Mouse (Mus musculus) heart, embryonic 13.5 days (tissue): ENCODE measurements around the gene Zfp365. TPM values are rescaled to one million over a fixed set of nuclear protein-coding genes. Genes with fewer than 3 reads are reported as not detected.

Experiments used
- ATAC-seq: fragments of 200-750 bp; cut with Nextera tagmentation; 2 replicates; pipeline ENCODE4 v1.8.0; 2017; ENCODE audit warnings: moderate TSS enrichment; ENCODE audit not compliant: insufficient number of reproducible peaks, low FRiP score, low TSS enrichment; ENCODE audit errors: extremely low read depth
- H3K27ac ChIP-seq: fragments of 300-500 bp; sonication (generic); replicated peaks from 2 replicates; pipeline ENCODE4 v1.5.1; 2015; ENCODE audit warnings: moderate library complexity, mild to moderate bottlenecking, inconsistent platforms
- H3K27me3 ChIP-seq: fragments of 300-500 bp; sonication (generic); replicated peaks from 2 replicates; pipeline ENCODE4 v1.6.1; 2015; ENCODE audit warnings: mild to moderate bottlenecking, inconsistent platforms
- H3K36me3 ChIP-seq: fragments of 300-500 bp; sonication (generic); 2 replicates; pipeline ENCODE4 v1.6.1; 2015; ENCODE audit warnings: mild to moderate bottlenecking, inconsistent platforms
- H3K4me1 ChIP-seq: fragments of 300-500 bp; sonication (generic); 2 replicates; pipeline ENCODE4 v1.6.1; 2015; ENCODE audit warnings: inconsistent platforms
- H3K4me2 ChIP-seq: fragments of 300-500 bp; sonication (generic); 2 replicates; pipeline ENCODE4 v1.6.1; 2015; ENCODE audit warnings: inconsistent platforms, mild to moderate bottlenecking, moderate library complexity
- H3K4me3 ChIP-seq: fragments of 300-500 bp; sonication (generic); 2 replicates; pipeline ENCODE4 v1.5.1; 2015; ENCODE audit warnings: moderate library complexity, mild to moderate bottlenecking, inconsistent platforms
- H3K9ac ChIP-seq: fragments of 300-500 bp; sonication (generic); 2 replicates; pipeline ENCODE4 v1.6.1; 2015; ENCODE audit warnings: inconsistent platforms, mild to moderate bottlenecking, moderate library complexity
- H3K9me3 ChIP-seq: fragments of 300-500 bp; sonication (generic); 2 replicates; pipeline ENCODE4 v1.6.1; 2016; ENCODE audit warnings: inconsistent platforms
- WGBS: fragments of 180-500 bp; shearing (Covaris S2); methylation state at CpG from one replicate; pipeline ENCODE4 v1.1.7; 2015; ENCODE audit warnings: mixed read lengths; 5-methylcytosine and 5-hydroxymethylcytosine counted together
- polyA plus RNA-seq: library from polyadenylated mRNA; unstranded; fragments of >200 nt; fragmentation: Nextera tagmentation; extraction: Ambion mirVana; gene quantifications from 2 replicates; pipeline ENCODE4 v1.2.1, GENCODE M21; 2015

Gene Zfp365
- polyA plus RNA-seq = 0.45 and 0.90 TPM in 2 replicates

DNA sequence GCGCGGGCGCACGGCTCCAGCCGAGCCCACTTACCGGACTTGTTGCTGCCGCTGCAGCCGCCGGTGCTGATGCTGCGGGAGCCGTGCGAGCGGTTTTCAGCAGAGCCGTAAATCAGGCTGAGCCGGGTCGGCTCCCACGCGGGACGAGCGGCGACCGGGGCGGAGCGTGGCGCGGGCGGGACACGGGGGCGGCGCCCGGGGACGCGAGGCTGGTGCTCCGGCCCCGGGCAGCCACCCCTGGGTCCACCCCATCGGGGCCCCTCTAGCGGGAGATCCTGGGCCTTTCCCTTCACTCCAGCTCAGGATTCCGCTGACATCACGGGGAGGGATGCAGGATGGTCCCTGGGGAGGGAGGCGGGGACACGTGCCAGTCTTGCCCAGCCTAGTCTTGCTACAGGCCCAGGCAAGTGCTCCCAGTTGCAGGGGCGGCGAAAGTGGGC lies at the start of gene Zfp365:
TSS of gene Zfp365 (minus strand) at position 326 of the 440 bp plus-strand sequence.
- H3K4me2 ChIP-seq = peak within 1 kb of the TSS; percentile 98
- H3K27ac ChIP-seq = no peak within 1 kb of the TSS
- H3K27me3 ChIP-seq = peaks cover 24% of the 10 kb centered on the region
- H3K36me3 ChIP-seq = no peaks in the 10 kb centered on the region
- H3K9me3 ChIP-seq = no peaks in the 10 kb centered on the region; the same call in 1 of the 2 replicates
- 1% methylated on average over 43 of the region's 43 CpGs for WGBS
- H3K4me3 ChIP-seq = peak within 1 kb of the TSS; percentile 71
- peak; percentile 42 for ATAC-seq
- peak within 1 kb of the TSS; percentile 81 for H3K9ac ChIP-seq
- peaks cover 9% of the 10 kb centered on the region for H3K4me1 ChIP-seq

DNA sequence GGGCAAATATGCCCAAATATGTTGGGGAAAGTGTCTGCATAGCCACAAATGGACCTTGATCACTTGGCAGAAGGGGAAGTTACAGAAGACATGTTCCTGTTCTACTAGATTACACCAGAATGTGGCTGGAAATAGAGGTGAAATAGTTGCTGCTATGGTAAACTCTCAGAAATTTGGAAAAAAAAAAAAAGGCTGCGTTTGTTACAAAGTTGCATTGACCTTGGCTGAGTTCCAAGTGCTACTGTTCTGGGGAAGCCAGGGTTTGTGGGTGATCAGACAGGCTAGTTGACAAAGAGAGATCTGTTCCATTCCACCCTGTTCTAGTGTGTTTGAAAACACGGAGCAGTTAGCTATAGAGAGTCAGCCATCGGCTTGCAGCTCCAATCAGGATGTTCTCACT lies 47.5 kb upstream of the Zfp365 start:
- Histone ChIP-seq H3K9me3 (no peaks in the 10 kb centered on the region), H3K36me3 (no peaks in the 10 kb centered on the region), H3K27me3 (no peaks in the 10 kb centered on the region), H3K4me3 (no peak overlapping the region), H3K27ac (no peak overlapping the region), H3K4me1 (no peaks in the 10 kb centered on the region), H3K4me2 (no peak overlapping the region), H3K9ac (no peak overlapping the region)
- ATAC-seq = no peak
- 55% methylated on average over 3 of the region's 3 CpGs for WGBS

DNA sequence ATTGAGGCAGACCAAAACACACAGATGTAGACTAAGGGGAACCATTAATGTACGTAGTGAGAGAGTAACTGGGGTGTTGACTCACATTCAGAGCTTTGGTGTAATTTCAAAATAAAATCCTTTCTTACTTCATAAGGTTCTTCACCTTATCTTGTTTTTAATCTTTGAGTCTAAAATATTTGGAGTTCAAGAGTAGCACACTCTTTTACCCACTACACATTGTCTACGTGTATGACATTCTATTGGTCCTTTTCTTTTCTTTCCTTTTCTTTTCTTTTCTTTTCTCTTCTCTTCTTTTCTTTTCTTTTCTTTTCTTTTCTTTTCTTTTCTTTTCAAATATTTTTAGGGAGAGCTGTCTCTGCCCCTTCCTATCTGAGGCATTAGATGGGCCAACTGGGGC lies 43.5 kb upstream of the Zfp365 start:
- no peaks in the 10 kb centered on the region for H3K4me1 ChIP-seq
- WGBS = 87% methylated on average over 2 of the region's 2 CpGs

DNA sequence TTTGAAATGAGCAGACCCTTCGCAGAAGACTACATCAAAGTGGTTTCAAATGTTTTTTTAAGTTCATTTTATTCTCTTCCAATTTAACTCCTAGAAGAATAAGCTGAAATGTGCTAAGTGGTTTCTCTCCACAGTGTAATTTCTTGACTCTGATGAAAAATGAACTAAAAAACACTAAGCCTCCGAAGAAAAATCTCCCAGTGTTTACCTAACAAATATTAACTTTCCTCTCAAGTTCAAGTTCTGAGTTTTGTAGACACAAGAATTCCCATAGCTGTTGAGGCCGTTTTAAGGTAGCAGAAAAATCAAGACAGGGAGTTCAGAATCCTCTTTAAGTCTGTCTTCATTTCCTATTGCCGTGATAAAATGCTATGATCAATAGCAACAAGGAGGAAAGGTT lies 39.2 kb upstream of the Zfp365 start:
- Histone ChIP-seq H3K4me1 (no peaks in the 10 kb centered on the region), H3K27ac (no peak overlapping the region), H3K4me2 (no peak overlapping the region), H3K9me3 (no peaks in the 10 kb centered on the region), H3K27me3 (no peaks in the 10 kb centered on the region), H3K9ac (no peak overlapping the region), H3K4me3 (no peak overlapping the region), H3K36me3 (no peaks in the 10 kb centered on the region)
- 75% methylated on average over 4 of the region's 4 CpGs for WGBS
- no peak for ATAC-seq

More for the DNA sequence above, 43.5 kb upstream of the Zfp365 start:
- Histone ChIP-seq H3K9ac (no peak overlapping the region), H3K4me3 (no peak overlapping the region), H3K4me2 (no peak overlapping the region), H3K27ac (no peak overlapping the region), H3K36me3 (no peaks in the 10 kb centered on the region), H3K27me3 (no peaks in the 10 kb centered on the region), H3K9me3 (no peaks in the 10 kb centered on the region)
- ATAC-seq = no peak

DNA sequence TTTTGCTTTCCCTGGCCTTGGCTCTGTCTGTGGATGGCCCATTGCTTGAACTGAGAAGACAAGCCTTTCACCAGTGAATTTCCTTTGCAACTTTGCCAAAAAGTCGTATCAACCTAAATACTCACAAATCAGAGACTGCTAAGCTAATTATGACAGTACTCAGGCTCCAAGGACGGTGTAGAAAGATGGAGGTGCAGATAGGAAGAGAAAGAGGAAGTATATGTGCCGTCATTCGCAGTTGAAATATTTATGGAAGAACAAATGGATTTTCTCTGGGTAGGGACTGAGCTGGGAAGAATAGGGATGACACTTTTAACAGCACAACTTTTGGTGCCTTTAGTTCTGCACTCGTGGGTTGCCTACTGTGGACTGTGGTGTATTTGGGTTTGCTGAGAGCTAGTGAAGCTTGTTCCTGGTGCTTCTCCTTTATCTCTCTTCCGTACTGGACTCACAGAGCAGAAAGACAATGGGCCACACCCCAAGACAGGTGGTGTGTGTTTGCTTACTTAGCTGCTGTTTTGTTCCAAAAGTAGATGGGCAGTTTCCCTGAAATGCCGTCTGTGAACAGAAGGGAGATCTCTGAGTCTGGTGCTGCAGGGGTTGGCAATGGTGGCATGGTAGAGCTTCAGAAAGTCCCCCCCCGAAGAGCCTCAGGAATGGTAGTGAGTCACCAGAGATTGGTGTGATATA lies 37.7 kb upstream of the Zfp365 start:
- H3K27me3 ChIP-seq = no peaks in the 10 kb centered on the region
- H3K4me2 ChIP-seq = no peak overlapping the region
- H3K27ac ChIP-seq = no peak overlapping the region
- H3K4me1 ChIP-seq = no peaks in the 10 kb centered on the region
- ATAC-seq = no peak
- H3K9me3 ChIP-seq = peaks cover 7% of the 10 kb centered on the region; the same call in 1 of the 2 replicates
- no peak overlapping the region for H3K9ac ChIP-seq
- H3K4me3 ChIP-seq = no peak overlapping the region
- H3K36me3 ChIP-seq = no peaks in the 10 kb centered on the region
- WGBS = 54% methylated on average over 8 of the region's 8 CpGs

DNA sequence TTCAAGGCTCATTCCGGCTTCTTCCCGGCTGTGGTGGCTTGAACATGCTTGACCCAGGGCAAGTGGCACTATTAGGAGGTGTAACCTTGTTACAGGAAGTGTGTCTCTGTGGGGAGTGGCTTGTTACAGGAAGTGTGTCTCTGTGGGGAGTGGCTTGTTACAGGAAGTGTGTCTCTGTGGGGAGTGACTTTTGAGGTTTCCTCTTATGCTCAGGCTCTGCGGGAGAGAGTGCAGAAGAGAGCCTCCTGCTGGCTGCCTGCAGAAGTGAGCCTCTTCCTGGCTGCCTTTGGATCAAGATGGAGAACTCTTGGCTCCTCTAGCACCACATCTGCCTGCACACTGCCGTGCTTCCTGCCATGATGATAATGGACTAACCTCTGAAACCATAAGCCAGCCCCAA lies 31.1 kb upstream of the Zfp365 start:
- peaks cover 7% of the 10 kb centered on the region for H3K9me3 ChIP-seq
- H3K36me3 ChIP-seq = no peaks in the 10 kb centered on the region
- H3K4me3 ChIP-seq = no peak overlapping the region
- 80% methylated on average over 4 of the region's 4 CpGs for WGBS
- H3K27ac ChIP-seq = no peak overlapping the region
- no peak for ATAC-seq
- no peak overlapping the region for H3K4me2 ChIP-seq
- no peaks in the 10 kb centered on the region for H3K4me1 ChIP-seq
- H3K9ac ChIP-seq = no peak overlapping the region
- H3K27me3 ChIP-seq = no peaks in the 10 kb centered on the region

DNA sequence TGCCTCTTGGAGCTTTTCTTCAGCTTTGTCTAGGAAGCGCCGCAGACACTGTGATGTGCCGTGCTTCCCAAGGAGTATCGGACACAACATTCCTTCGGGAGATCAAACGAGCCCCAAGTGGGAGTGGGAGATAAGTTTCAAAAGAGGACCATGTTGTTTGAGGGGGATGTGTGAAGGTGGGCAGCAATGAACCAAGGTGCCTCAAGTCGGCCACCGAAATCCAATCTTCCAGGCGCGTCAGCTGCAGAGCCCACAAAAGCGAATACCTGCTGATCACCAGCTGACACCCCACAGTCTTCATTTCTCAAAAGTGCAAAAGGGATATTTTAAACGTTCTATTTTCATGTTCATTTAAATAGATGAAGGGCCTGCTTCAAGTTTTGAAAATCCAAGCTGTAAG lies 27.1 kb upstream of the Zfp365 start:
- Histone ChIP-seq H3K27ac (no peak overlapping the region), H3K27me3 (no peaks in the 10 kb centered on the region), H3K36me3 (no peaks in the 10 kb centered on the region), H3K4me1 (no peaks in the 10 kb centered on the region), H3K4me3 (no peak overlapping the region; the same call in 1 of the 2 replicates), H3K4me2 (peak overlapping the region; percentile 35), H3K9ac (0 out of 2 replicates have a peak overlapping the region, but pooled peaks have one; percentile 30), H3K9me3 (no peaks in the 10 kb centered on the region; the same call in 1 of the 2 replicates)
- WGBS = 52% methylated on average over 12 of the region's 12 CpGs
- no peak for ATAC-seq

DNA sequence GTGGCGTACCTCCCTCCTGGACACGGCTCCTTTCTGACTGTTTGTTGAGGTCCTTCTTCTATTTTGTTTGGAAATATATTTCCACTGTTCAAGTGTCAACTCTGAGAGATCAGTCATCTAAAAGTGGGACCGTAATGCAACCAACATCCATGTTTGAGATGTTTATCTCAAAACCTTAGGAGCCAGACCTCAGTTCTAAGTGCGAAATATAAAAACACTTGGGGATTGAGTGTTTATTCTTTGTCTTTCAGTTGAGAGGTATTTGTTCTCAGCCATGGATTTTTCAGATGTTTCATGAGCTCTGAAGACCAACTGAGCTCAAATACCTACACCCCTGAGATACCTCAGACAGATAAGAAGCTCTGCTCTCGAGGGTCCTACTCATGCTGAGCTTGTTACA lies 25.3 kb upstream of the Zfp365 start:
- ATAC-seq = no peak
- Histone ChIP-seq H3K4me1 (no peaks in the 10 kb centered on the region), H3K27me3 (no peaks in the 10 kb centered on the region), H3K4me3 (no peak overlapping the region), H3K4me2 (no peak overlapping the region), H3K36me3 (no peaks in the 10 kb centered on the region), H3K27ac (no peak overlapping the region), H3K9ac (no peak overlapping the region), H3K9me3 (no peaks in the 10 kb centered on the region)
- 74% methylated on average over 5 of the region's 5 CpGs for WGBS

DNA sequence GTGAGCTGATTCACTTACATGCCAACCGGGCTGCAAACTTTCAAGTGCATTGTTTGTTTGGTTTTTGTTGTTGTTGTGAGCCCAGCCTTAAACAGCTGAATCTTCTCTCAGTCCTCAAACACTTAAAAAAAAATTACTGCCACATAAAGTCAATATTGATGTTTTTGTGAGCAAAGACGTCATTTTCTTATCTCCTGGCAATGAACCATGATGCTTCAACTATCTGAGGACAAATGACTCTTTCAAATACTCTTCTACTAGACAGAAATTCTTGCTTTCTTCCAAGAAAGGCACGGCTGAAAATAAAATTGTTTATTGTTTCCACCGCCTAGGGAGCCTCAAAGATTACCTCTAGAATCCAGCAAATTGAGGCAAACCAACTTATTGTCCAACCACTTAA lies 24.5 kb upstream of the Zfp365 start:
- no peak overlapping the region for H3K27ac ChIP-seq
- H3K4me3 ChIP-seq = no peak overlapping the region
- no peaks in the 10 kb centered on the region for H3K27me3 ChIP-seq
- no peak for ATAC-seq
- no peak overlapping the region for H3K4me2 ChIP-seq
- H3K36me3 ChIP-seq = no peaks in the 10 kb centered on the region
- 58% methylated on average over 4 of the region's 4 CpGs for WGBS
- no peak overlapping the region for H3K9ac ChIP-seq
- H3K9me3 ChIP-seq = no peaks in the 10 kb centered on the region
- H3K4me1 ChIP-seq = no peaks in the 10 kb centered on the region

DNA sequence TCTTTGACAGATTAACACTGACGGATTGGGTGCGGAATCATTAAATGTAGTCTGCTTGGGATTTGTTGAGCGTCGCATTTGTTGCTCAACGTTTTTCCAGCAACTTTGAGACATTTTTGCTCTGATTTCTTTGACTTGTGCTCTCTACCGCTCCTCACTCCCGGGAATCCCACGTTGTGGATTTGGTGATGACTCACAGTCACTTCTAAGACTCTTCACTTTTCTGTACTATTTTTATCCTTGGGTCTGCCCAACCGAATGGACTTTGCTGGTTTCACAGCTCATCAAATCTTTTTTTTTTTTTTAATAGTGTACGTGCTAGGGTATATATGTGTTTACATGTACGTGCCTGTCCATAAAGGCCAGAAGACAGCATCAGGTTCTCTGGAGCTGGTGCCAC lies 20.3 kb upstream of the Zfp365 start:
- 69% methylated on average over 11 of the region's 11 CpGs for WGBS
- H3K4me2 ChIP-seq = no peak overlapping the region

DNA sequence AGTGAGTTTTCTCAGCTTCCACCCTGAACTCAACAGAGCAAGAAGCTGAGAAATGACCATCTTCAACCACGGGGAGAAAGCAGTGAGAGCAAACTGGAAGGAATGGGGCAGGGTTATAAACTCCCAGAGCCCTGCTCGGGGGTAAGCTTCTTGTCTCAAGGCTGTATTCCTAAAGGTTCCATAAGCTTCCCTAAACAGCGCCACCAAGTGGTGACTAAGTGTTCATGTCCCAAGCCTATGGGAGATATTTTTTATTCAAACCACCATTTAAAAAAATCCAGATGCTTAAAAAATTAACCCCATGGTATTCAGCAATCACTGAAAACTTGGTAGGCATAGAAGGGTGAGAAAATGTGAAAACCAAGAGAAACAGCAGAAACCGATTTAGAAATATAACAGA lies 18.9 kb upstream of the Zfp365 start:
- H3K9ac ChIP-seq = no peak overlapping the region
- ATAC-seq = no peak

More for the DNA sequence above, 20.3 kb upstream of the Zfp365 start:
- no peak overlapping the region for H3K9ac ChIP-seq
- 0 out of 2 replicates have a peak, but pooled peaks cover 4% of the 10 kb centered on the region for H3K9me3 ChIP-seq
- H3K27ac ChIP-seq = no peak overlapping the region
- H3K4me1 ChIP-seq = no peaks in the 10 kb centered on the region
- no peaks in the 10 kb centered on the region for H3K27me3 ChIP-seq
- ATAC-seq = no peak
- no peak overlapping the region for H3K4me3 ChIP-seq
- no peaks in the 10 kb centered on the region for H3K36me3 ChIP-seq

DNA sequence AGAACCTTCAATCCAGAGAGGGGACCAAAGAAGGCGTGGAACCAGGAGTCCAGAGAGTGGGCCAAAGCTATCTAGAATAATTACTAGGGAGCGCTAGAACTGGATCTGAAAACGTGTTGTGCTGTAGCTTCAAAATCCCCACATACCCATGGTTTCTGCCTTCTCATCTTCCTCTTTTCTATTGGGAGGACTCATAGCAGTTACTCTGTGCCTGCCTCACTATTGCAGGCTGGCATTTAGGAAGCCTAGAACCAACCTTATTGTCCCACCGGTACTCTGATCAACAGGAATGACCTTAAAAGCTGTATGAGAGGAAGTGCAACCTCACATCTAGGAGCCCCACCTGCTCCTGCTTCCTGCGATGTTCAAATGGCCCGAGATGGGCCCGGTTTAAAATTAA lies 16.1 kb upstream of the Zfp365 start:
- no peaks in the 10 kb centered on the region for H3K36me3 ChIP-seq

More for the DNA sequence above, 18.9 kb upstream of the Zfp365 start:
- Histone ChIP-seq H3K4me3 (no peak overlapping the region), H3K4me1 (no peaks in the 10 kb centered on the region), H3K4me2 (no peak overlapping the region), H3K27ac (no peak overlapping the region), H3K27me3 (no peaks in the 10 kb centered on the region), H3K36me3 (no peaks in the 10 kb centered on the region), H3K9me3 (0 out of 2 replicates have a peak, but pooled peaks cover 4% of the 10 kb centered on the region)
- 80% methylated on average over 4 of the region's 4 CpGs for WGBS

More for the DNA sequence above, 16.1 kb upstream of the Zfp365 start:
- Histone ChIP-seq H3K4me2 (no peak overlapping the region), H3K4me3 (no peak overlapping the region), H3K9me3 (0 out of 2 replicates have a peak, but pooled peaks cover 4% of the 10 kb centered on the region), H3K4me1 (no peaks in the 10 kb centered on the region), H3K9ac (no peak overlapping the region), H3K27ac (no peak overlapping the region), H3K27me3 (no peaks in the 10 kb centered on the region)
- no peak for ATAC-seq
- WGBS = 79% methylated on average over 7 of the region's 7 CpGs
